Mouse (Mus musculus): ENCODE measurements around the gene Adamts15.

Adamts15 gene

DNA sequence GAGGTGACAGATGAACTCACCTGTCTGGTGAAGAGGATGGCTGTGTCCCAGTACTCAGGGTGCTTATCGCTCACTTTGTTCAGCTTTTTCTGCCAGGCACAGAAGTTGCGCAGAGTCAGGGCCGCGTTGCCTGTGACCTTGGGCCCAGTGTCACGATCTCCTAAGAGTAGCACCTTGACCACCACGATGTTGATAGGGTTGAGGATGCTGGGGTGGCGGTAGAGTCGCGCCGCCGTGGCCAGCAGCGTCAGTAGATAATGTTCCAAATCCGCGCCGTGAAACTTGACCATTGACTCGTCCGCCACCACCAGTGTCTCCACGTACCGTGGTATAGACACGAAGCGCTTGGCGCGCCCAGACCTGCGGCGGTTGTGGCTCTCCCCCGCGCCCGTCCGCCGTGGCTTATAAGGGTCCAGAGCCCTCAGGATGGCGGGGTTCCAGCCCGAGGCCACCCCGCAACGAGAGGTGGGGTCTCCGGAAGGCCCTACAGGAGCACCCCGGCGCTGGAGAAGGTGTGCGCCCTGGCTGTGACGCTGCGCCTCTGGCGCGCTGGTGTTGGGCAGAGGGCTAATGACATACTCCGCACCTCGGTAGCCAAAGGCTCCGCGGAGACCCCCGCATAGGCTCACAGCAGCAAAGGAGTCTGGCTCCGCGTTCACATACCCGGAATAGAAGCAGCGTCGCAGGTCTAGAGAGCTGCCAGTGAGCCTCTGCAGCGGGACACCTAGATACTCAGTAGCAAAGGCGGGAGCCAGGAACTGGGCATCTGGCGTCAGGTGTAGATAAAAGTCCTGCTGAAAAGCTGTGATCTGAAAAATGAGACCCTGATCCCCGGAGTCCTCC lies 770 bp downstream of the Adamts15 start:
- DNase-seq (ENCODE audit: low read depth) = no peak

DNA sequence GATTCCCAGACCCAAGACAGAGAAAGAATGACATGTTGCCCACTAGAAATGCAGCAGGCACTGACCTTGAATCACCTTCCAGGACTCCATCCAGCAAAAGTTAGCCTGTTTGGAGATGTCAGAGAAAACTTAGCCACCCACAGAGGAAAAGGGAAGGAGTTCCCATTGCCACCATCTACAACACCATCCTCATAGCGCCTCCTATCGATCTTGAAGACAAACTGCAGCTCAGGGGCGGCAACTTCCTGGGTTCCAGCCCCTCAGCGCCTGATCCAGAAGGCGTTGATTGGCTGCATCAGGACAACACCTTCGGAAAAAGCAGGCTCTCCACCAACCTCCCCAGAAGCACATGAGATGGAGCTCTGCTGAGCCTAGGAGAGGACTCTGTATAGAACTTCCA lies 1.5 kb downstream of the Adamts15 start:
- no peak for DNase-seq (ENCODE audit: low read depth)

DNA sequence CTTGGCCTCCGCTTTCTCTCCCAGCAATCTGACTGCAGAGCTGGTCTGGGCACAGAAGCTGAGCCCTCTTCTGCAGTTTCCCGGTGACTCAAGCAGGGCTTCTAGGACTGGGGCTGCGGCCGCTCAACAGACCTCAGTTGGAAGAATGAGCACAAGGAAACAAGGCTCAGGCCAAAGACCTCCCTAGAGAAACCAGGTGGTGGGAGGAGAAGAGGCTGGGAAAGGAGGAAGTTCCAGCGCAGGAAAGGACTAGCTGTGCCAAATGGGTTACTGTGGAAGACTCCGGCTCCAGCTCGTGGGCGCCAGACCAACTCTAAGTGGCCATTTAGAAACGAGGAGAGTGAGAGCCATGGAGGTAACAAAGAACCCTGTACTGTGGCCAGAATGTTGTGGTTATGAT lies 2.6 kb downstream of the Adamts15 start:
- DNase-seq (ENCODE audit: low read depth) = no peak

DNA sequence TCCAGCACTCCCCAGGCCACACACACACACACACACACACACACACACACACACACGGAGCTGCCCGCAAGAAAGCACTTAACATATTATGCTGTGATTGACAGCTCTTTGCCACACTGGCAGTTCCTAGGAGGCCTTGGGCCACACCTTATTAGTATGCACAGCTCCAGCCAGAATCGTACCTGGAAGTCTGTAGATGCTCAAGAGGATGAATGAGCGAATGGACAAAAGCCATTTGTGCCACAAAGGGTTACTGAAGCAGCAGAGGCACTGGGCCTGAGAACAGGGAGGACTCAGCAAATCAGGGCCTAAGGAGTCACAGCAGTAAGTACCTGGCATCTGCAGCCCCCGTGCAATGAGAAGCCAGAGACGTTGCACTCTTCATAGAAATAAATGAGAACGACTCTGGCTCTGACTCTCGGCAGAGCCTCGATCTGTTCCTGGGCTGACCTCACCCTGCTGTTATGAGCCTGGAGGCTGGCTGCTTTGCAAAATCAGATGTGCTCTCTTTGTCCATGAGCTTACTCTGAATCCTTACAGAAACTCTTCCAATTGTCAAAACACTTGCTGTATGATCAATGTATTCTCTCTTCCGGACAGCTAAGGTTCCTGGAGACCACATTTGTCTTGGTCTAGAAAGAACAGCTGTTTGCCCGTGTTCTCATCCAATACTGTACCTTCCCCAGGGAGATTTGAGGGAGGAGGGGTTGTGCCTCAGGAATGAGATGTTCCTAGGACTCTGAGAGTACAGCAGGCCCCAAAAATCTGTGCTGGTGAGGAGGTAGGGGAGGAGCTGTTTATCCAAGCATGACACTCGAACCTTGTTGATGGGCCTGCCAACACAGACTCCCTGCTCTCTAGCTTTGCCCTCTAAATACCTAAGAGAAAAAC lies 3.5 kb downstream of the Adamts15 start:
- DNase-seq (ENCODE audit: low read depth) = no peak

DNA sequence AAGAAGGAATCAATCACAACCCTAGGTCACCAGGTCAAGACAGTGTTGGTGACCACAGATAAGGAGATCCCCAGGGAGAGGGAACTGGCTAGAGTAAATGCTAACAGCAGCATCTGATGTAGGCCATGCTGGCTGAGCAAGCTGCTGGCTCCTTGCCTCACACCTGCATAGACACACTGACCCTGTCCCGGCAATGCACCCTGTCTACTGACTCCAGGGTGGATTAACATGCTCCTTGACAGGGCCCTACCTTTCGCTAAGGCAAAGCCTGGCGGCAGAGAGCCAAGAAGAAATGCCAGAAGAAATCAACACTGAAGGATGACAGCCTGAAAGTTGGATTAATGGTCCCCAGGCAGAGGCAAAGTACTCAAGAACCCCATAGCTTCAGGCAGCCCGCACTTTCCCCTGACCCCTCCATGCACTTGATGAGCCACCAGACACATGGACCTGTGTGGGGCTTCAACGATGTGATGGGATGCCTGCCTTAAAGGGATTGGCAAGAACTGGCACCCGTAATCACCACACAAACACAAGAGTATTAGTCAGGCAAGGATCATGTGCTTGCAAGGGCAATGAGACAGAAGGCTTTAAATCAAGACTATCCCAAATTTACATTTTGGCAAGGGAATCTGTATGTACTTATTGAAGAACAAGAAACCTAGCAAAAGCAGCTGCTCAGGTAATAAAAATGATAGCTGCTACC lies 5.8 kb downstream of the Adamts15 start:
- DNase-seq (ENCODE audit: low read depth) = no peak

DNA sequence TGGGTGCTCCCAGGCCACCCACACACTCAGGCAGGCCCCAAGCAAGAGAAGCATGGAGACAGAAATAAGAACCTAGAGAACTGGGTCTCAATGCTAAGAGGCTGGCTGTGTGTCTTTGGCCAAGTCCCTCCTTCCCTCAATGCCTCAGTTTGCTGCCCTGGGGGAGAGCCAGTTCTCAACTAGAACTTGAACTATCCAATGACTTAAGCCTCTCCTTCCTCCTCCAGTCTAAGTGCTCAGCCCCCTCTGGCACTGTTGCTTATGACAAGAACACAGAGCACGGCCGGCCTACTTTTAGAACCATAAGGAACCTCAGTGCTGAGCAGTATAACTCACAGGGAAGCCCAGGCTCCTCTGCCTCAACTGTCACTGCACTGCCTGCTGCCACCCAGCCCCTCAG lies 8.0 kb downstream of the Adamts15 start:
- no peak for DNase-seq (ENCODE audit: low read depth)

DNA sequence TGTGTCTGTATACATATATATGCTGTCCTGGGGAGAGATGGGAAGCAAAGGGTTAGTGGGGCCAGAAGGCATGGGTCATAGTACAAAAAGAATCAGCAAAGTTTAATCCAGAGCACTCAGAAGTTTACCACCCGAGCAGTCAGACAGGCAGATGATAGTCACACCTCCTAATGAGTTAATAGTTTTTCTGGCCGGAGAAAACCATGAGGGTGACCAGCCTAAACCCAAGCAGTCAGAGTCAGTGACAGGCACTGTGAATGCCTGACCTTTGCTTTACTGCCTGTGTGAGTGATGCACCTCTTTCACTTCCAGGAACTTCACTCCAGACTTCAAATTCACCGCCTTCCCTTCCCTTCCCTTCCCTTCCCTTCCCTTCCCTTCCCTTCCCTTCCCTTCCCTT lies 8.8 kb downstream of the Adamts15 start:
- no peak for DNase-seq (ENCODE audit: low read depth)

DNA sequence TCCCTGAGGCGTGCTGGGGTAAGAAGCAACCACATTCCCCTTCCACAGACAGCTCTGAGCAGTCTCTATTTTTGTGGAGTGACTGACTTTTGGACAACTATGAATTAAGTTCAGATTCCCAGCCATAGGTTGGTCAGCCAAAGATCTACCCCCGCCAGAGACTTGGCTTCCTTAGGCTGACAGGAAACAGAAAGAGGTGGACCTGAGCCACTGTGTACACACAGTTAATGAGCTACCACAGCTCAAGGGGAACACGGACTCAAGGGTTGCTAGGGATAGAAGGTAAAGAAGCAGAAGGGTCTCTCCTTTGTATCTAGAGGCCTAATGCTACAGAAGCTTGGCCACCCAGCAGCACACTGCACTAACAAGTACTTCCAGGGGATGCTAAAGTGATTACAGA lies 10.1 kb downstream of the Adamts15 start:
- DNase-seq (ENCODE audit: low read depth) = no peak

DNA sequence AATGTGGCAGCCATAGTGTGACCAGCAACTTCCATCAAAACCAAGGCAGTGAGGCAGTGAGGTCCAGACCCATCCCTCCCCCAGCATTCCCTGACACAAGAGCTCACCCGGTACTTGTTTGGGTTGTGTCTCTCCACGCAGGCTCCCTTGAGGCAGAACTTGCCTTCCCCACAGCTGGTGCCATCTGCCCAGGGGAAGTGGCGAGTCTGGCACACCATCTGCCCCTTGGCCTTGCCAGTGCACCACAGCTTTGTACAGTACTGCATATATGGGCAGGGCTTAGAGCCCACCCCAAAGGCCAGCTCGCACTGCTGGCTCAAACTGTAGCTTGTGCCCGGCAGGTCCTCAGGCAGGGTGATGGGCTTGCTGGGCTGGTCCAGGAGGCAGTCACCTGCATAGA lies 11.8 kb downstream of the Adamts15 start:
- DNase-seq (ENCODE audit: low read depth) = no peak

DNA sequence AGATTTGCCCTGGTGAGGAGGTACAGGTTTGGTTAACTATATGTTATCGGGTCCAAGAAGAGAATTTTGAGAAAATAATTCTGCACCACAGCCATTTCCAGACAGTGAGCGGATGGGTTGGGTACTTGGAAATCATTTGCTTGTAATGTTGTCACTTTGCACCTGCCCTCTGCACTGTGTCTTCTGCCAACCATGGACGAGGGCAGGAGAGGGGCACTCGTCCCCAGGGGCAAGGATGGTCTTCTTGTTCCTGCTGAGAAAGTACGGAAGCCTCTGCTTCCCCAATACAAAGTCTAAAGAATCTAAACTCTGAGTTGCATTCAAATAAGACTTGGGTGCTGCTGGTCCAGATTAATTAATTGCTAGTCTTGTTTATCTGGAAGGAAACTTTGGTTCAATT lies 13.3 kb downstream of the Adamts15 start:
- DNase-seq (ENCODE audit: low read depth) = no peak

DNA sequence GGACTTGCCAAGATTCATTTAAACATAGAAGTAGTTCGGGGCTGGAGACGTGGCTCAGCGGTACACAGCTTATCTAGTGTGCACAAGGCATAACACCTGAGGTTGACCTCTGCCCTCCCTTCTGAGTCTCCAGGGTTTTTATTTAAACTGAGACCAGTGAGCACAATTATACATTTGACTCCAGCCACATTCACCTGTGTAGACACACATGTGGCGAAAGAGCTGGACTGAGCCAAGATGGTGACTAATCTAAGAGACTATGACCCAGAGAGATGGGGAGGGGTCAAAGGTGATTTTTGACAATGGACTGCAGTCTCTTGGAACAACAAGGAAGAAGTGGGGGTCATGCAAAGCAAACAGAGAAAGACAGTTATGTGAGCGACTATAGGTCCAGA lies 14.0 kb downstream of the Adamts15 start:
- no peak for DNase-seq (ENCODE audit: low read depth)

DNA sequence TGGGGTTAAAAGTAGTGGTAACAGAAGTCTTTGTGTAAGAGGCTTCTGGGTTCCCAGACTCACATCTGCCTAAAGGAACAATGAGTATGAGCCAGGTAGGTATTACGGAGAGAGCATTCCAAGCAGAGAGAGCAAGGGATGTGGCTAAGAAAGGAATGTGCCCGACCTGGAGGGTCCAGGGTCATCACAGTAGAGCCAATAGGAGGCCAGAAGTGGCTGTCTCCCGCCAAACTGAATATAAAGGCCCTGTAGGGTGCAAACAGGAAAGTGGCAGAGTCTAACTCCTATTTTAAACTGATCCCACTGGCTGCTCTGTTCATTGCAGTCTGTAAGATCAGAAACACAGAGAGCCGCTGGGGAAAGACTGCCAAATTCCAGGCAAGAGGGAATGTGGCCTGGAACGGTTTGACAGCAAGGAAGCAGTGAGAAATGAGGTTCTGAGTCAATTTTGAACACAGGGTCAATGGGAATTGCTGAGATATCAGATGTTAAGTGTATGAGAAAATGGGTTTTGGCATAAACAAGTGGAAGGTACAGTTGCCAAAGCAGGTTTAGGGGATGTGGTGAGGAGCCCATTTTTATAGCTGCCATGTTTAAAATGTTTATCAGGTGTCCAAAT lies 14.5 kb downstream of the Adamts15 start:
- no peak for DNase-seq (ENCODE audit: low read depth)

DNA sequence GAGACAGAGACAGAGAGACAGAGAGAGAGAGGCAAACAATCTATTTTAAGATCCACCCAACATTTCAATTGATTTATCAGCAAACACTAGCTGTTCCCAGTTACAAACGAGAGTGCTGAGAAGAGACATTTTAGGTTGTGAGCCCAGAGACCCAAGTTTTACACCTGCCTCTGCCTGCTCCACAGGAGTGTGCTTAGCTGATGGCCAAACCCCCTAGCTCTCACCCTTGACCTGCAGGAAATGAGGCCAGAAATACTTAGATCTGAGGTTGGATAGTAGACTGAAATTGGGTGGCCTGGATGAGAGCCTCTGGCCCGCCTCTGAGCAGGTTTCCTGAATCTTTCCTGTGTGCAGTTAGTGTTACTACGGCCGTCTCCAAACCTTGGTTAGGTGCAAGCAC lies 15.8 kb downstream of the Adamts15 start:
- no peak for DNase-seq (ENCODE audit: low read depth)

DNA sequence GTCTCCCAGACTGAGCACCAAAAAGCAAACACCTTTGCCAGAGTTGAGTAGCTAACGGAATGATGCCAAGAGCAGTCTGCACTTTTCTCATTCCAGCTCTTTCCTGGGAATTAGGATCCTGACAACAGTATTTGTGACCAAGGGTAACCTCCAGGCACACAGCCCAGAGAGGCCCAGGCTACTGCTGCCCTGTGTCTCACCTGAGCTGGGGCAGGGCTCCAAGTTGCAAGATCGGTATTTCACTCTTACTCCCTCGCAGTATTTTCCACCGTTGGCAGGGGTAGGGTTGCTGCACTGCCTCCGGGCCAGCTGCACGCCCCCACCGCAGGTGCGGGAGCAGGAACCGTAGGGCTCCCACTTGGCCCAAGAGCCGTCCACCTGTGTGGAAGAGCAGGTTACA lies 16.4 kb downstream of the Adamts15 start:
- DNase-seq (ENCODE audit: low read depth) = no peak

DNA sequence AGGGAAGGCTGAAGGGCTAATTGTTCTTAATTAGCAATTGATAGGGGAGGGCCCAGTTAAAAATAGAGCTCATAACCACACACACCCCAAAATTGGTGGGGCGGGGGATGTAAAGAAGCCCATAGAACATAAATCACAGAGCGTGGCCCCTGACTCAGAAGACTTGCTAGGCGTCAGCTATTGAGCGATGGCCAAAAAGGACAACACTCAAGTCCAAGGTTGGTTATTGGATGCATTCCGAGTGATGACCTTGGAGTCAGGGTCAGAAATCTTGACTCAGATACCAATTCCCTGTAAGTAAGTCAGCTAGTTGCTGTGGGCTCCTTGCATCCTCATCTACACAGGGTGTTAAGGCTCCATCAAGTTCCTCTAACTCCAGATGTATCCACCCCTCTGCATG lies 19.0 kb downstream of the Adamts15 start:
- no peak for DNase-seq (ENCODE audit: low read depth)

DNA sequence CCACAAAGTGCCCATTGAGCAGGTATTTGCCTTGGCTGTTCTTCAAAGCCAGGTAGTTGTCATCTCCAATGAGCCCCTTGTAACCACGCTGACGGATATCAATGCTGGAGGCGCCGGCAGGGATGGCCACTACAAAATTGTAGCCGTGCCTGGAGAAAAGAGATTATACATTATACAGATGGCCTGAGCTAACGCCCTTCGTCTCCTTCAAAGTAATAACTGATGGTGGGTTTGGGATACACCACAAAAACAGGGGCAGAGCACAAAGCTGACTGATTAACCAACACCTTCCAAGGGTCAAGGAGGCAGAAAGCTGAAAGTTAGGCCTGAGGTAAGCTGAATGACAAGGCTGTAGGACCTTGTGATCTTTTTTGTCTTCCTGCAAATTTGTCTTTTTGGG lies 19.6 kb downstream of the Adamts15 start:
- no peak for DNase-seq (ENCODE audit: low read depth)

DNA sequence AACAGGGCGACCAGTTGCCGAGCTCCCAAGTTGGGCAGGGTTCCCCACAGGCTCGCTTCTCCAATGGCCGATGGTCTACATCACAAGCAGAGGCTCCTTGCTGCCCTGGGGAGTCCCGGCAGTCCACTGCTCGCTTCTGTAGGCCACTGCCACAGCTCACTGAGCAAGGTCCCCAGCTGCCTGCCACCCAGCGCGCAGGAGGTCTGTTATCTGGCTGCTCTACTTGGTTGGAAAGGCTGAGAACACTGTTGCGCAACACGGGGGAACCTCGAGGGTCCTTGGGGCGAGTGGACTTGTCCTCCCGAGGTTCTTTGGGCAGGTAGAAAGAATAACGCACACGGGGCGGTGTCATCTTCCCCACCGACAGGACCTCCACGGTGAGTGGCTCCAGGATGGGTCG lies 20.1 kb downstream of the Adamts15 start:
- DNase-seq (ENCODE audit: low read depth) = no peak

DNA sequence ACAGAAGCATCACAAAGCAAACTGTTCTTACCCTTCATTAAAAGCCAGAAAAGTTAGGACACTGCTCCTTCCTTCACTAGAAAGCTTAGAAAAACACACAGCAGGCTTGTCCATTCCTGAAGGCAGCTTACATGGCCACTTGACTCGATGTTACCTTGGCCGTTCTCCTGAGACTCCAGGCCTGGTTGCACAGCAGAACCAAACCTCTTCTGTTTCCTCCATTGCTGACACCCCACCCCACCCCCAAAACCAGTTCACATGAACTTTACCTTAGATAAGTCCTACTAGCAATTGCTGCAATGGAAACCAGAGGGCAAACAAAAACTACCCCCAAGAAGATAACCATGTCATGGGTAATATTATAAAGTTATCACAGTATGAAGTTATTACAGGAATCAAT lies 25.1 kb downstream of the Adamts15 start:
- no peak for DNase-seq (ENCODE audit: low read depth)

DNA sequence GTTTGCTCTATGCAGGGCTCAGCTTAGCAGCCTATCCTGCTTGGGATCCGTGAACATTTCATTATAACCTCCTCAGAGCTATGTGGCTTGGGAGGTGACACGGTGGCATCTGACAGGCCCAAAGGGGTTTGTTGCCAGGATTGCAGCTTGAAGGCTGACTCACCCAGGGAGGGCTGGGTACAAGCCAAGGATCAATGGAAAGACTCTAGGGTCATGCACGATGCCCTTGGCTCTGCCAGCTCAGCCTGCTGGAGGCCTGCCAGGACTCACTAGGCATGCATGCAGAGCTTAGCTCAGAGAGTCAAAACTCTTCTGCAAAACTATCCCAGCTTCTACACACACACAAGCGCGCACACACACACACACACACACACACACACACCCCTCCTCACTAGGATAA lies 25.5 kb downstream of the Adamts15 start:
- DNase-seq (ENCODE audit: low read depth) = no peak

DNA sequence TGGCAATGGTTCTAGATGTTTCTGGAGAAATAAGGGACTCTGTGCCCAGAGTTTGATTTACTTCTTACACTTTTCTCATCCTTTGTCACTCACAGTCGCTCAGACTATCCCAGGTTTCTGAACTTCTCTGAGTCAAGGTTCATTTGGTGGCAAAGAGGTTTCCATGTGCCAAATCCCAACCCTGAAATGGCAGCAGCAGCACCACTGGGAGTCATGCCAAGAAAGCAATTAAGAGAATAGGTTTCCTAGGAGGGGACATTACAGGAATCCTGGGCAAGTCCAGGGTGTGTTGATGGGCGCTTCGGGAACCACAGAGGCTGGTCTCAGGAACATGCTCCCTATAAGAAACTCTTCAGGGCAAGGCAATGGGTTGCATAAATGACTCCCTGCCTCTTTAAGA lies 26.6 kb downstream of the Adamts15 start:
- no peak for DNase-seq (ENCODE audit: low read depth)

DNA sequence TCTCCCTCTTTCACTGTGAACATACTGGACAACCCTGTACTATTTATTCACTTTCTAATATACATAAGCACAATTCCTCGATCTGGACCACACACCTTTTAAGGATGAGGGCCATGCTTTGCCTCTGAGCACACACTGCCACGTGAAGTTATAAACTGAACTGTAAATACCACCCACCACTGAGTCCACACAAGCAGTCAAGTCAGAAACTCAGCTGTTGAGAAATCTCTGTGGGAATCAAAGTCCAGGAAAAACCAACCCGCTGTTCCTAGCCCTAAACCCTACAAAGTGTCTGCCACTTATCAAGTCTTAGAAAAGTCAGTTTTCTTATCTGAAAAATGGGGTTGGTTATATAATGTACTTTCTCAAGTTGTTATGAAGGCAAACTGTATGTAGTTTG lies 36.0 kb downstream of the Adamts15 start:
- DNase-seq (ENCODE audit: low read depth) = no peak

DNA sequence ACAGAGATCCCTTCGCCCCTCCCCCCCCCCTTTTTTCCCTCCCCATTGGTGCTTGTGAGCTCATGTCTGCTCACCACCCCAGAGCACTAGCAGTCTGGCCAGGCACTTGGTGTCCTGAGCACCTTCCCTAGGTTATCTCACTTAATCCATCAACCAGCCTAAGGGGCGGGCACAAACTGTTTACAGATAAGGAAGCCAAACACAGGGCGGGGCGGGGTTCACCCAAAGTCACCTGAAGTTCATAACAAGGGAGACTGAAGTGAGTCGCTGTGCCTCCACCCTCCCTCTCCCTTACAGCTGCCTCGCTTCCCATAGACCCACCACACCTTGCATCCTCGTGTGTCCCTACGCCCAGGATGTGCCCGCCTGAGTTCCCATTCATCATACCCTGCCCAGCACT lies 41.7 kb downstream of the Adamts15 start:
- no peak for DNase-seq (ENCODE audit: low read depth)

DNA sequence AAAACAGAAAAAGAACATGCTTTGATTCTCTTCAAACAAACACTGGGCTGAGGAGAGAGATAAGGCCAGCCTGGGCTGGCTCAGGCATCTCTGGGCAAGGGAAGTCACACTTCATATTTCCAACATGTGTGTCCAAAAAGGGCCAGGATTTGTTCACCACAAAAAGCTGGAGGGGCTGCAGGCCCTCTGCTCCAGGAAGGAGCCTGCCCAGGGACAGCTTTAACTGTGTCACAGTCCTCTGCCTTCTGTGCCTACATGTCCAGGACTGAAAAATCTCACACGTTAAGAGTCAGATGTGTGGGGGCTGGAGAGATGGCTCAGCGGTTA lies 42.3 kb downstream of the Adamts15 start:
- no peak for DNase-seq (ENCODE audit: low read depth)
